Mouse (Mus musculus) liver, embryonic 11.5 days (tissue): ENCODE results near the gene Frmd4b. TPM values are rescaled to one million over a fixed set of nuclear protein-coding genes. Genes with fewer than 3 reads are reported as not detected.

Source experiments
- ATAC-seq: fragments of 200-750 bp; cut with Nextera tagmentation; replicated peaks from 2 replicates; pipeline ENCODE4 v1.8.0; 2017; ENCODE audit warnings: moderate number of reproducible peaks, mild to moderate bottlenecking, moderate TSS enrichment, moderate library complexity; ENCODE audit not compliant: low FRiP score
- DNase-seq: peaks from one replicate; pipeline ENCODE4 v3.0.0-alpha.2; 2017; ENCODE audit warnings: low spot score
- H3K27ac ChIP-seq: fragments of 300-500 bp; sonication (generic); 2 replicates; pipeline ENCODE4 v1.5.1; 2014; ENCODE audit warnings: mild to moderate bottlenecking, low read depth, low read length, control low read depth
- H3K27me3 ChIP-seq: fragments of 300-500 bp; sonication (generic); replicated peaks from 2 replicates; pipeline ENCODE4 v1.6.1; 2014; ENCODE audit warnings: low read length, mixed read lengths; ENCODE audit not compliant: control insufficient read depth, insufficient read depth
- H3K36me3 ChIP-seq: fragments of 300-500 bp; sonication (generic); 2 replicates; pipeline ENCODE4 v1.6.1; 2014; ENCODE audit warnings: mild to moderate bottlenecking, low read length, moderate library complexity, mixed read lengths; ENCODE audit not compliant: control insufficient read depth, insufficient read depth
- H3K4me1 ChIP-seq: fragments of 300-500 bp; sonication (generic); replicated peaks from 2 replicates; pipeline ENCODE4 v1.6.1; 2014; ENCODE audit warnings: low read length, mixed read lengths; ENCODE audit not compliant: control insufficient read depth, insufficient read depth
- H3K4me2 ChIP-seq: fragments of 300-500 bp; sonication (generic); 2 replicates; pipeline ENCODE4 v1.6.1; 2014; ENCODE audit warnings: mild to moderate bottlenecking, control low read depth, moderate library complexity
- H3K4me3 ChIP-seq: fragments of 300-500 bp; sonication (generic); 2 replicates; pipeline ENCODE4 v1.5.1; 2014; ENCODE audit warnings: low read depth, low read length, control low read depth
- H3K9ac ChIP-seq: fragments of 300-500 bp; sonication (generic); 2 replicates; pipeline ENCODE4 v1.6.1; 2014; ENCODE audit warnings: low read depth, low read length, control low read depth
- H3K9me3 ChIP-seq: fragments of 300-500 bp; sonication (generic); 2 replicates; pipeline ENCODE4 v1.6.1; 2016; ENCODE audit warnings: low read length, inconsistent platforms, mixed read lengths; ENCODE audit not compliant: control insufficient read depth
- WGBS: fragments of 180-500 bp; shearing (Covaris S2); extraction: QIAGEN DNeasy Blood & Tissue Kit; methylation state at CpG from one replicate; pipeline ENCODE4 v1.1.7; 2014; 5-methylcytosine and 5-hydroxymethylcytosine counted together
- polyA plus RNA-seq: library from polyadenylated mRNA; unstranded; fragments of >200 nt; fragmentation: Nextera tagmentation; extraction: Ambion mirVana; gene quantifications from 2 replicates; pipeline ENCODE4 v1.2.1, GENCODE M21; 2014

The Frmd4b gene
- polyA plus RNA-seq, 1 experiment from 2014 or later, result 16.6 TPM

DNA sequence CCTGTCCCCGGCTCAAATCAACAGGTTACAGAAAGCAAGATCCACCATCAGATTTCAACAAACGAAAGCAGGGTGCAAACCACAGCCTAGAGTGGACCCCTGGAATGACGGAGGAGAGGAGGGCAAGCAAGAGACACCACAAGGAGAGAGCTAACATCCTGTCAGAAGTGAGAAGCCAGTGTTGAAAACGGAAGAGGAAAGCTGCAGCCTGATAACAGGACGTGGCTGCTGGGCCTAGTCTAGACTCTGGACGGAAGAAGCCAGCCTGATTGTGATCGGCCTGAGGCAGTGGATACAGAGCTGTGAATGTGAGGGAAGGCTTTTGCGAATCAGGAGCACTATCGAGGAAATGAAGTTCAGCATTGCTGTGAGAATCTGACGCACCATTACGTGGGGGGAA lies 296.2 kb downstream of the Frmd4b start:
- Histone ChIP-seq H3K27me3 (no peaks in the 10 kb centered on the region), H3K4me3 (no peak overlapping the region), H3K4me1 (peaks cover 6% of the 10 kb centered on the region; the same call in 1 of the 2 replicates), H3K9ac (no peak overlapping the region), H3K36me3 (no peaks in the 10 kb centered on the region; the same call in 1 of the 2 replicates), H3K4me2 (peak overlapping the region; percentile 14; the same call in 1 of the 2 replicates), H3K27ac (peak overlapping the region; percentile 8; the same call in 1 of the 2 replicates), H3K9me3 (no peaks in the 10 kb centered on the region)
- ATAC-seq, result peak; percentile 66
- DNase-seq, result no peak
- 28% methylated on average over 11 of the region's 11 CpGs for WGBS

DNA sequence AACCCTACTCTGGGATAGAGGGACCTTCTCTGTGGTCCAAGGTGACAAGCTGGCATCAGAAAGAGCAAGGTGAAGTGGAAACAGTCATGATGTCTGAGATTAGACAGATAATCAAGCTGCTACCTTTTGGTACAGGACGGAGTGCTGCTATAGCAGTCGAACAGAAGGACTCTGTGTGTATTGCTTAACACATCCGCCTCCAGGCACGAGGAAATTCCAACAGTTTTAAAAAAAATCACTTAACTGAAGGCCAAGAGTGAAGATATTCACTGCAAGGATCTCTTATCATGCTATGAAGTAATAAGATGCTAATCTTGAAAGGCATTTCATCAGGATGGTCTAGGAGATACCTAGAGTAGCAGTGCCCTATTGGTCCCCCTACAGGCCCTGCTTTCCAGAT lies 298.3 kb downstream of the Frmd4b start:
- Histone ChIP-seq H3K4me2 (no peak overlapping the region), H3K36me3 (no peaks in the 10 kb centered on the region; the same call in 1 of the 2 replicates), H3K27ac (no peak overlapping the region), H3K9me3 (no peaks in the 10 kb centered on the region), H3K27me3 (no peaks in the 10 kb centered on the region), H3K4me3 (no peak overlapping the region), H3K9ac (no peak overlapping the region), H3K4me1 (peaks cover 6% of the 10 kb centered on the region; the same call in 1 of the 2 replicates)
- no peak for DNase-seq
- ATAC-seq, result no peak
- WGBS, result 84% methylated on average over 4 of the region's 4 CpGs

DNA sequence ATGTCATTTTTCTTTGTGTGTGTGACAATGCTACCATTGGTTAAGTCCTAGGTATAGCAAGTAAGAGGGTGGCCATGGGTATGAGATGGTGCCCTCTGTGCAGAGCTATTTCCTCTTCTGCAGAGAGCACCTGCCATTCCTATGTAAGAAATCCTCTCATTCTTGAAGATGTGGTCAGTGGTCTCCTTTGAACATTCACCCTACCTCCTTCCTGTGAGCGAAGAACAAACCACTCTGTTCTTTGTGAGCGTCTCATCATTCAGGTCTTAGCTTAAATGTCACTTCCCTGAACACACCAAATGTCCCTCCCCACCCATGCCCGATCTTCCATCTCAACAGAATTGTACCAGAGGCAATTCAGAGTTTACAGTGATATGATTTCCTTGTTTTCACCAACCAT lies 299.4 kb downstream of the Frmd4b start:
- Histone ChIP-seq H3K4me3 (no peak overlapping the region), H3K9me3 (no peaks in the 10 kb centered on the region), H3K27ac (no peak overlapping the region), H3K4me1 (peaks cover 6% of the 10 kb centered on the region; the same call in 1 of the 2 replicates), H3K36me3 (no peaks in the 10 kb centered on the region; the same call in 1 of the 2 replicates), H3K4me2 (no peak overlapping the region), H3K9ac (no peak overlapping the region), H3K27me3 (no peaks in the 10 kb centered on the region)
- 73% methylated on average over 3 of the region's 3 CpGs for WGBS
- DNase-seq (no peak), ATAC-seq (no peak)

DNA sequence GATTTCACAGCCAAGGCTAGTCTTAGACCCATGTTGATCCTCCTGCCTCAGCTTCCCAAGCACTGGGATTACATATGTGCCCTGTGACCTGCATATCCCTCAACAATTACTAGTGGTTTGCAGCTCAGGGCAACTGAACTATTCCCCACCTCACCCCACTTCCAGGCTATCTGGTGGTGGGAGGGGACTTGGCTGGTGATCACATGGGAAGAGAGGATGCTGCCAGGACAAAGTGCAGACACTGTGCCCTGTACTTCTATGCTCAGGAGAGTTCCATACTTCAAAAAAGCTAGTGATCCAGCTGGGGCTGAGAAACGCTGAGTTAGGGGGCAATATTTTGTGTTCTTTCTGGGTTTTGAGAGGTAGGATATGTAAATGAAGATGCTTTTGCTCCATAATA lies 300.6 kb downstream of the Frmd4b start:
- Histone ChIP-seq H3K9me3 (no peaks in the 10 kb centered on the region), H3K9ac (no peak overlapping the region), H3K36me3 (no peaks in the 10 kb centered on the region), H3K27ac (no peak overlapping the region), H3K4me1 (peaks cover 11% of the 10 kb centered on the region; the same call in 1 of the 2 replicates), H3K27me3 (no peaks in the 10 kb centered on the region), H3K4me3 (no peak overlapping the region), H3K4me2 (no peak overlapping the region)
- 75% methylated on average over 1 of the region's 1 CpGs for WGBS
- DNase-seq (no peak), ATAC-seq (no peak)

DNA sequence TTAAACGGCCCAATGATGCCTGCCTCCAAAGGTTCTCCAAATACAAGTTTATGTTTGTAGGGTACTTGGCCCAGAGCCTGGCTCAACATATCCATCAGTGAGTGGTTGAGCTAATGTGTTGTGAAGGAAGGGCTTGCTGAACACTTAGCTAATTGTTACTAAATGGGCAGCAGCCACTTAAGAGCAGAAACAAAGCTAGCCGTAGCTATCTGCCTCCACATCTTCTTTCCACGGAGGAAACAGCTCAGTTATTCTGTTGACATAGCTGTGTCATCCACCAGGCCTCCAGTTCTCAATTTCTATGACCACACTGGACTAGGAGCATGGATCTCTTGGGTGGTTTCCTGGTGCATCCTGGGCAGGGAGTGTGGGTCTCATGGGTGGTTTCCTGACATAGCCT lies 302.0 kb downstream of the Frmd4b start:
- Histone ChIP-seq H3K36me3 (no peaks in the 10 kb centered on the region), H3K4me3 (no peak overlapping the region), H3K27me3 (no peaks in the 10 kb centered on the region), H3K27ac (no peak overlapping the region), H3K9me3 (no peaks in the 10 kb centered on the region), H3K4me1 (peaks cover 12% of the 10 kb centered on the region; the same call in 1 of the 2 replicates), H3K9ac (no peak overlapping the region), H3K4me2 (no peak overlapping the region)
- 48% methylated on average over 3 of the region's 3 CpGs for WGBS
- ATAC-seq (no peak), DNase-seq (no peak)

DNA sequence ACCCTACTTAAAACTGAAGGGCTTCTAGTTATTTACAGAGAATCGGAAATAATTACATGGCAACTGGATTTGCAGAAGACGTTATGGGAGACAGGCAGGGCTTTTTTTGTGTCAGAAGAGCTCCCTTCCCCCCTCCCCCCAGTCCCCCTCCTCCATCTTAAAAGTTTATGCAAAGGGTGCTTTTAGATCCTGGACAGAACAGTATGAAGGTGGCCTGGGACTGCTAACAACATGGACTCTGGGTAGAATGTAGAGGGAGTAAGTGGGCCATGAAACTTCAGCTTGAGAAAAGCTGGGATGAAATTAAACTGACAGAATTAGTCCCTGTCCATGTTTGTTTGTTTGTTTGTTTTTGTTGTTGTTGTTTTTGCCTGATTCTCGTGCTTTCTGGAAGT lies 304.8 kb downstream of the Frmd4b start:
- 5% methylated on average over 3 of the region's 3 CpGs for WGBS
- DNase-seq (no peak), ATAC-seq (no peak)
- Histone ChIP-seq H3K9ac (peak overlapping the region; percentile 62; the same call in 1 of the 2 replicates), H3K9me3 (no peaks in the 10 kb centered on the region), H3K4me3 (peak overlapping the region; percentile 56), H3K27me3 (no peaks in the 10 kb centered on the region), H3K27ac (peak overlapping the region; percentile 68; the same call in 1 of the 2 replicates), H3K36me3 (no peaks in the 10 kb centered on the region), H3K4me1 (peaks cover 18% of the 10 kb centered on the region; the same call in 1 of the 2 replicates), H3K4me2 (peak overlapping the region; percentile 97)

DNA sequence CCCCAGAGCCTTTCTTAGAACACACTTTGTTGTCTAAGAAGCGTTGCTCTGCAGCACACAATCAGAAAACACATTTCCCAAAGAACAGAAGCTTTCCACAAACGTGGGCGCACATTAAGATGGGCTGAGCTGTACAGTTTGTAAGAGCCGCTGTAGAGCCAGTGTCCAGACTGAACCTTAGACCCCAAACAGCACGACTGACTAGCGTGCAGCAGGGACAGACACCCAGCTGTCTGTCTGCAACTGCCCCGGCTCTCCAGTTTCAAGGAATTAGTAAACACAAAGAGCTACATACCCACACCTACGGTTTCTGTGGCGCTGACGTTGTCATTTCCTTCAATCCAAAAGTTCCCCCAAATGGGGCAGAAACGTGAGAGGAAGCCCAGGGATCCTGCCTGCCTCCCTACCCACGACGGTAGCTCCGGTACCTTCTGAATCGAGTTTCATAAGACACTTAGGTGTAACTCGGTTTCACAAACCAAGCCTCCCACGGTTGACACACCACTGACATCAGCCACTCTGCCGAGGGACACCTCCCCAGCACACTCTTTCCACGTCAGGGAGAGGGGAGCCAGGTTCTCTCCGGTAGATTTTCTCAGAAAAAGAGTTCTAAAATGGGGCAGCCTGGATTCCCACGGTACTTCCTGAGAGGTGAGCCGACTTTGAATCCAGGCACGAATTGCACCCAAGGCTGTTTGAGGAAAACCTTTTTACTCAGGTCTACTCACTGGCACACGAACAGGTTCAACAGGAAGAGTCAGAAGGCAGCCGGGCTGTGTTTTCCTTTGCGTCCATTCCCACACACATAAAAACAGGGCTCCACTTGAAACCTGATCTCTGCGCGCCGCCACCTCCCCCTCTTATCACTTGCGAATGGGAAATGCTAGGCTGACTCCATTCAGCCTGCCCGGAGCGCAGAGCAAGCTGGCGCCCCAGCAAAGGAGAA lies 305.5 kb downstream of the Frmd4b start:
- peak overlapping the region; percentile 62 for H3K9ac ChIP-seq
- H3K27me3 ChIP-seq, result no peaks in the 10 kb centered on the region
- DNase-seq (peak; percentile 74), ATAC-seq (peak; percentile 68)
- WGBS, result 2% methylated on average over 33 of the region's 33 CpGs
- no peaks in the 10 kb centered on the region for H3K9me3 ChIP-seq
- H3K4me1 ChIP-seq, result peaks cover 18% of the 10 kb centered on the region; the same call in 1 of the 2 replicates
- H3K27ac ChIP-seq, result peak overlapping the region; percentile 68
- H3K4me3 ChIP-seq, result peak overlapping the region; percentile 56
- no peaks in the 10 kb centered on the region for H3K36me3 ChIP-seq
- peak overlapping the region; percentile 97 for H3K4me2 ChIP-seq

DNA sequence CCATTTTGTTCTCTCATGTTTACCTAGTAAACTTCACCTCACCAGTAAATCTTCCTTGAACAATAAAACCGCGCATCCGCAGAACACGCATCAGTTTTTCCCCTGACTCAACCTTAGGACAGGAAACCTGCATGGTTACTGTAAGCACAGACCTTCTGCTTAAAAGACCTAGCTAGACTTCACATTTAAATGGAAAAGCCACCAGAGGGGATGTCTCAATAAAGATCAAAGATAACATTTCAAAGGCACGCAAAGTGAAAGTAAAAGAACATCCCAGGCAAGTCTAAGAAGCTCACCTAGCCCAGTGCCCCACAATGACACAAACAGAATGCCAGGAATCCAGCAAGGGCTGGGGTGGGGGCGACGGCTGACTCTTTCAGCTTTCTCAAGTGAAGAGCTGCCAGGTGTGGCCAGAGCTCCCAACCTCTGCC lies 306.4 kb downstream of the Frmd4b start:
- Histone ChIP-seq H3K27ac (no peak overlapping the region), H3K4me3 (peak overlapping the region; percentile 56), H3K9me3 (no peaks in the 10 kb centered on the region), H3K4me1 (peaks cover 18% of the 10 kb centered on the region), H3K9ac (no peak overlapping the region), H3K27me3 (no peaks in the 10 kb centered on the region), H3K36me3 (no peaks in the 10 kb centered on the region; the same call in 1 of the 2 replicates), H3K4me2 (peak overlapping the region; percentile 97)
- ATAC-seq, result no peak
- DNase-seq, result no peak
- WGBS, result 23% methylated on average over 7 of the region's 7 CpGs
